In genomic region chr17:56583611-56584256, GRCm38 (mm10) we compare ENCODE assay signal across 8 mouse cellular contexts. TPM values are rescaled to one million over a fixed set of nuclear protein-coding genes. Genes with fewer than 3 reads are reported as not detected.
DNase-seq lines count a peak whose midpoint lies in the region; ATAC-seq and TF ChIP-seq lines count a peak whose summit lies in the region.

No protein-coding gene starts in this region.

- peak overlapping the region; percentile 74 for H3K9ac ChIP-seq in embryonic facial prominence, embryonic 15.5 days
- peak overlapping the region; percentile 98 for H3K9ac ChIP-seq in heart, embryonic 16.5 days (ENCODE audit: low read length)

- peak; percentile 56 for DNase-seq in layer of hippocampus, adult 11-12 months (ENCODE audit: low spot score)
- no peak for DNase-seq in layer of hippocampus, adult 18-20 months (ENCODE audit: low spot score in 2 of 2)
- DNase-seq in adrenal gland, adult (ENCODE audit: inconsistent age in 2 of 2, low spot score in 1 of 2), result peak; percentile 71 to 88
- peak in 1 of 2 experiments; percentile 28 for DNase-seq in left cerebral cortex, adult 2 months (ENCODE audit: extremely low spot score in 1 of 2, low spot score in 2 of 2)
- DNase-seq in testis, postnatal 10 days (ENCODE audit: low spot score), result peak; percentile 66

- no peak for TF ChIP-seq CTCF in left cerebral cortex, adult 2 months (IDR thresholded peaks at IDR 0.05)

- H3K36me3 ChIP-seq in embryonic facial prominence, embryonic 15.5 days, result peaks cover 64% of the 10 kb centered on the region
- H3K36me3 ChIP-seq in heart, embryonic 16.5 days (ENCODE audit: control insufficient read depth, insufficient read depth), result peaks cover 47% of the 10 kb centered on the region
- H3K36me3 ChIP-seq in megakaryocyte, embryonic 14.5 days (replicated peaks; ENCODE audit: low read length), result peaks cover 74% of the 10 kb centered on the region

- H3K9me3 ChIP-seq in embryonic facial prominence, embryonic 15.5 days (replicated peaks), result no peaks in the 10 kb centered on the region
- H3K9me3 ChIP-seq in heart, embryonic 16.5 days (replicated peaks; ENCODE audit: control insufficient read depth, low read length), result no peaks in the 10 kb centered on the region
- no peaks in the 10 kb centered on the region for H3K9me3 ChIP-seq in megakaryocyte, embryonic 14.5 days

- peak overlapping the region; percentile 97 for H3K27ac ChIP-seq in embryonic facial prominence, embryonic 15.5 days (replicated peaks)
- H3K27ac ChIP-seq in heart, embryonic 16.5 days (ENCODE audit: low read length), result peak overlapping the region; percentile 98
- peak overlapping the region; percentile 99 for H3K27ac ChIP-seq in left cerebral cortex, adult 2 months

- no peaks in the 10 kb centered on the region for H3K27me3 ChIP-seq in embryonic facial prominence, embryonic 15.5 days
- no peaks in the 10 kb centered on the region for H3K27me3 ChIP-seq in heart, embryonic 16.5 days (ENCODE audit: control insufficient read depth, insufficient read depth, low read length)
- no peaks in the 10 kb centered on the region for H3K27me3 ChIP-seq in megakaryocyte, embryonic 14.5 days (replicated peaks)

- WGBS in embryonic facial prominence, embryonic 15.5 days, result 2% methylated on average over 33 of the region's 33 CpGs
- WGBS in heart, embryonic 16.5 days, result under 1% methylated on average over 30 of the region's 33 CpGs

- H3K4me3 ChIP-seq in embryonic facial prominence, embryonic 15.5 days (replicated peaks), result peak overlapping the region; percentile 93
- H3K4me3 ChIP-seq in heart, embryonic 16.5 days (ENCODE audit: low read length), result peak overlapping the region; percentile 95
- H3K4me3 ChIP-seq in left cerebral cortex, adult 2 months, result peak overlapping the region; percentile 94
- peak overlapping the region; percentile 99 for H3K4me3 ChIP-seq in megakaryocyte, embryonic 14.5 days (replicated peaks)

- H3K4me1 ChIP-seq in embryonic facial prominence, embryonic 15.5 days, result peaks cover 59% of the 10 kb centered on the region
- peaks cover 41% of the 10 kb centered on the region for H3K4me1 ChIP-seq in heart, embryonic 16.5 days (ENCODE audit: control insufficient read depth, insufficient read depth, low read length)
- H3K4me1 ChIP-seq in megakaryocyte, embryonic 14.5 days, result peaks cover 74% of the 10 kb centered on the region

- ATAC-seq in embryonic facial prominence, embryonic 15.5 days (ENCODE audit: insufficient number of reproducible peaks, low FRiP score, low TSS enrichment, low read depth), result no peak
- peak; percentile 2; the same call in 1 of the 2 replicates for ATAC-seq in heart, embryonic 16.5 days (replicated peaks; ENCODE audit: extremely low read depth, insufficient read depth, low FRiP score)

- H3K4me2 ChIP-seq in embryonic facial prominence, embryonic 15.5 days (replicated peaks), result peak overlapping the region; percentile 80
- H3K4me2 ChIP-seq in heart, embryonic 16.5 days (ENCODE audit: low read depth, low read length), result peak overlapping the region; percentile 95

- intact Hi-C loops in left cerebral cortex, adult 2 months (cut with DNase I), result loop anchor here (2.0 to 5.0 kb wide), 2 partner anchors 25 to 84 kb away; partner anchors contain the start of gene 2410015M20Rik

RNA-seq across cellular contexts. Expression of gene Safb2, which starts 0.7 kb away (rescaled TPM):
- 100 to 1,000 TPM; 116 to 133 TPM for total RNA-seq in layer of hippocampus, adult 18-20 months (2021)
- 87.5 and 98.4 TPM in 2 replicates for polyA plus RNA-seq in embryonic facial prominence, embryonic 15.5 days (2015; fragmentation: Nextera tagmentation; extraction: Ambion mirVana)
- polyA plus RNA-seq in heart, embryonic 16.5 days (2015; fragmentation: Nextera tagmentation; extraction: Ambion mirVana), result 57.6 and 60.6 TPM in 2 replicates
- total RNA-seq in left cerebral cortex, adult 2 months (2021), result 100 to 1,000 TPM; 133 to 148 TPM
- polyA plus RNA-seq in megakaryocyte, embryonic 14.5 days (2012; ENCODE audit: insufficient read depth, low replicate concordance), result 75.4 and 129 TPM in 2 replicates

RNA-seq across cellular contexts. Expression of gene Safb, which starts 0.9 kb away (rescaled TPM):
- total RNA-seq in layer of hippocampus, adult 18-20 months (2021), result 100 to 1,000 TPM; 162 to 163 TPM
- 101 and 109 TPM in 2 replicates for polyA plus RNA-seq in embryonic facial prominence, embryonic 15.5 days (2015; fragmentation: Nextera tagmentation; extraction: Ambion mirVana)
- 76.5 and 92.3 TPM in 2 replicates for polyA plus RNA-seq in heart, embryonic 16.5 days (2015; fragmentation: Nextera tagmentation; extraction: Ambion mirVana)
- total RNA-seq in left cerebral cortex, adult 2 months (2021), result 100 to 1,000 TPM; 160 to 168 TPM
- 30.0 and 79.6 TPM in 2 replicates for polyA plus RNA-seq in megakaryocyte, embryonic 14.5 days (2012; ENCODE audit: insufficient read depth, low replicate concordance)

RNA-seq across cellular contexts. Expression of gene 2410015M20Rik, which starts 25.8 kb away (rescaled TPM):
- 100 to 1,000 TPM; 143 to 147 TPM for total RNA-seq in layer of hippocampus, adult 18-20 months (2021)
- 262 and 270 TPM in 2 replicates for polyA plus RNA-seq in embryonic facial prominence, embryonic 15.5 days (2015; fragmentation: Nextera tagmentation; extraction: Ambion mirVana)
- polyA plus RNA-seq in heart, embryonic 16.5 days (2015; fragmentation: Nextera tagmentation; extraction: Ambion mirVana), result 329 and 345 TPM in 2 replicates
- total RNA-seq in left cerebral cortex, adult 2 months (2021), result 100 to 1,000 TPM; 123 to 148 TPM
- 90.4 and 344 TPM in 2 replicates for polyA plus RNA-seq in megakaryocyte, embryonic 14.5 days (2012; ENCODE audit: insufficient read depth, low replicate concordance)

RNA-seq across cellular contexts. Expression of gene Rpl36, which starts 29.5 kb away (rescaled TPM):
- total RNA-seq in layer of hippocampus, adult 18-20 months (2021), result 100 to 1,000 TPM; 414 to 418 TPM
- 1,900 and 1,905 TPM in 2 replicates for polyA plus RNA-seq in embryonic facial prominence, embryonic 15.5 days (2015; fragmentation: Nextera tagmentation; extraction: Ambion mirVana)
- polyA plus RNA-seq in heart, embryonic 16.5 days (2015; fragmentation: Nextera tagmentation; extraction: Ambion mirVana), result 1,106 and 1,159 TPM in 2 replicates
- 100 to 1,000 TPM; 351 to 353 TPM for total RNA-seq in left cerebral cortex, adult 2 months (2021)
- polyA plus RNA-seq in megakaryocyte, embryonic 14.5 days (2012; ENCODE audit: insufficient read depth, low replicate concordance), result 9,023 and 9,040 TPM in 2 replicates

RNA-seq across cellular contexts. Expression of gene Gm20219, which starts 29.5 kb away (rescaled TPM):
- 1 to 10 TPM; 2.6 to 4.0 TPM for total RNA-seq in layer of hippocampus, adult 18-20 months (2021)
- polyA plus RNA-seq in embryonic facial prominence, embryonic 15.5 days (2015; fragmentation: Nextera tagmentation; extraction: Ambion mirVana), result 13.1 and 16.5 TPM in 2 replicates
- polyA plus RNA-seq in heart, embryonic 16.5 days (2015; fragmentation: Nextera tagmentation; extraction: Ambion mirVana), result 0.62 and 1.2 TPM in 2 replicates
- total RNA-seq in left cerebral cortex, adult 2 months (2021), result 1 to 10 TPM; 2.5 to 4.0 TPM
- polyA plus RNA-seq in megakaryocyte, embryonic 14.5 days (2012; ENCODE audit: insufficient read depth, low replicate concordance), result 2.6 and 23.3 TPM in 2 replicates

Comparison
In these comparisons a context has a peak if more than half of its experiments do, and no peak if none do; other contexts are left out.
1. DNase-seq: peak in layer of hippocampus, adult 11-12 months (single experiment), adrenal gland, adult (2 of 2) and testis, postnatal 10 days (single experiment); none in layer of hippocampus, adult 18-20 months (0 of 2).
2. Peak in every context shown above with its lines, with median percentiles within 50 percentile points of each other: H3K27ac ChIP-seq and H3K4me3 ChIP-seq.